Mouse (Mus musculus) layer of hippocampus, postnatal 14 days (tissue): ENCODE data around the gene Itsn1. TPM values are rescaled to one million over a fixed set of nuclear protein-coding genes. Genes with fewer than 3 reads are reported as not detected.

Experiments used
- DNase-seq, 2 experiments: peaks; one replicate each; pipeline ENCODE4 v3.0.0; 2021 to 2022; ENCODE audit warnings: low spot score in 2 of 2, mixed read lengths in 1 of 2
- total RNA-seq, 2 experiments: library from RNA; stranded (reverse); gene quantifications; 2 replicates each; pipeline ENCODE4 v1.2.3; 2021

The Itsn1 gene
- total RNA-seq, 2 experiments from 2014 or later: 155 to 157 TPM

- no peak for DNase-seq
These were observed 75.8 kb downstream of the Itsn1 start for GRCm38 (mm10) chr16:91804831-91805230.

- no peak for DNase-seq
These were observed 81.2 kb downstream of the Itsn1 start for GRCm38 (mm10) chr16:91810235-91810634.

GRCm38 (mm10) chr16:91811339-91811738 is 82.3 kb downstream of the Itsn1 start:
- no peak for DNase-seq

- no peak for DNase-seq
These were observed 82.8 kb downstream of the Itsn1 start for GRCm38 (mm10) chr16:91811876-91812275.

GRCm38 (mm10) chr16:91813543-91813942 is 84.5 kb downstream of the Itsn1 start:
- DNase-seq: no peak

- no peak for DNase-seq
These were observed 86.0 kb downstream of the Itsn1 start for GRCm38 (mm10) chr16:91815067-91815466.

- no peak for DNase-seq
These were observed 91.2 kb downstream of the Itsn1 start for GRCm38 (mm10) chr16:91820299-91820698.

- DNase-seq: no peak
These were observed 93.2 kb downstream of the Itsn1 start for GRCm38 (mm10) chr16:91822325-91822724.

- no peak for DNase-seq
These were observed 93.7 kb downstream of the Itsn1 start for GRCm38 (mm10) chr16:91822759-91823158.

GRCm38 (mm10) chr16:91825774-91826325 is 96.8 kb downstream of the Itsn1 start:
- no peak for DNase-seq

- no peak for DNase-seq
These were observed 97.8 kb downstream of the Itsn1 start for GRCm38 (mm10) chr16:91826893-91827292.

- no peak for DNase-seq
These were observed 98.4 kb downstream of the Itsn1 start for GRCm38 (mm10) chr16:91827456-91827855.

- DNase-seq: no peak
These were observed 99.1 kb downstream of the Itsn1 start for GRCm38 (mm10) chr16:91828160-91828559.

- no peak for DNase-seq
These were observed 99.5 kb downstream of the Itsn1 start for GRCm38 (mm10) chr16:91828603-91829002.

GRCm38 (mm10) chr16:91829121-91829520 is 100.0 kb downstream of the Itsn1 start:
- DNase-seq: no peak

- DNase-seq: no peak
These were observed 101.2 kb downstream of the Itsn1 start for GRCm38 (mm10) chr16:91830260-91830659.

- no peak for DNase-seq
These were observed 104.0 kb downstream of the Itsn1 start for GRCm38 (mm10) chr16:91833121-91833520.

- DNase-seq: no peak
These were observed 104.5 kb downstream of the Itsn1 start for GRCm38 (mm10) chr16:91833558-91833957.

- DNase-seq: no peak
These were observed 104.9 kb downstream of the Itsn1 start for GRCm38 (mm10) chr16:91833981-91834380.

GRCm38 (mm10) chr16:91835790-91836189 is 106.7 kb downstream of the Itsn1 start:
- no peak for DNase-seq

- DNase-seq: peak in 1 of 2 experiments; percentile 52
These were observed 107.8 kb downstream of the Itsn1 start for GRCm38 (mm10) chr16:91836592-91837557.

GRCm38 (mm10) chr16:91837558-91838041 is 108.5 kb downstream of the Itsn1 start:
- no peak for DNase-seq
